Mouse (Mus musculus): ENCODE data around the gene Fancd2os. TPM values are rescaled to one million over a fixed set of nuclear protein-coding genes. Genes with fewer than 3 reads are reported as not detected.
A peak's percentile ranks its signal among the peaks of the same experiment; 100 is the strongest.

The Fancd2os gene
- polyA plus RNA-seq, 1 experiment, result not detected

- no peaks in the 10 kb centered on the region for H3K27me3 ChIP-seq (ENCODE audit: control insufficient read depth, insufficient read depth, low read length)
- H3K36me3 ChIP-seq (ENCODE audit: control insufficient read depth, insufficient read depth, low read length), result peaks cover 1% of the 10 kb centered on the region; the same call in 1 of the 2 replicates
- WGBS, result 1% methylated on average over 10 of the region's 10 CpGs
- peak overlapping the region; percentile 92 for H3K4me3 ChIP-seq (ENCODE audit: low read depth, low read length)
- TF ChIP-seq CTCF (IDR thresholded peaks at IDR 0.05; ENCODE audit: extremely low read depth, insufficient read length, insufficient replicate concordance, low read depth, low read length) (peak; percentile 15; the same call in 1 of the 2 replicates), POLR2A (IDR thresholded peaks at IDR 0.05; ENCODE audit: low read depth, low read length) (no peak)
- H3K27ac ChIP-seq (ENCODE audit: insufficient read depth, low read depth, low read length), result peak overlapping the region; percentile 29; the same call in 1 of the 2 replicates
- peaks cover 9% of the 10 kb centered on the region; the same call in 1 of the 2 replicates for H3K4me1 ChIP-seq (ENCODE audit: control insufficient read depth, insufficient read depth, insufficient read length, low read length)
Measured at GRCm38 (mm10) chr6:113605224-113605545, 4.7 kb upstream of the Fancd2os start.

GRCm38 (mm10) chr6:113604432-113605223 lies 4.1 kb upstream of the Fancd2os start, which contains the start of gene Brk1:
Gene Brk1 (plus strand): TSS chr6:113604772.
- TF ChIP-seq POLR2A (IDR thresholded peaks at IDR 0.05; ENCODE audit: low read depth, low read length) (peak; percentile 67; the same call in 1 of the 2 replicates), CTCF (IDR thresholded peaks at IDR 0.05; ENCODE audit: extremely low read depth, insufficient read length, insufficient replicate concordance, low read depth, low read length) (peak; percentile 55; the same call in 1 of the 2 replicates)
- WGBS, result under 1% methylated on average over 63 of the region's 65 CpGs

GRCm38 (mm10) chr6:113603993-113604392 lies 3.5 kb upstream of the Fancd2os start:
- peaks cover 9% of the 10 kb centered on the region; the same call in 1 of the 2 replicates for H3K4me1 ChIP-seq (ENCODE audit: control insufficient read depth, insufficient read depth, insufficient read length, low read length)
- TF ChIP-seq POLR2A (IDR thresholded peaks at IDR 0.05; ENCODE audit: low read depth, low read length) (no peak), CTCF (IDR thresholded peaks at IDR 0.05; ENCODE audit: extremely low read depth, insufficient read length, insufficient replicate concordance, low read depth, low read length) (no peak)
- H3K4me3 ChIP-seq (ENCODE audit: low read depth, low read length), result peak overlapping the region; percentile 92
- WGBS, result 66% methylated on average over 12 of the region's 12 CpGs
- H3K27me3 ChIP-seq (ENCODE audit: control insufficient read depth, insufficient read depth, low read length), result no peaks in the 10 kb centered on the region
- H3K36me3 ChIP-seq (ENCODE audit: control insufficient read depth, insufficient read depth, low read length), result peaks cover 1% of the 10 kb centered on the region; the same call in 1 of the 2 replicates
- H3K27ac ChIP-seq (ENCODE audit: insufficient read depth, low read depth, low read length), result peak overlapping the region; percentile 48; the same call in 1 of the 2 replicates

More at GRCm38 (mm10) chr6:113604432-113605223, 4.1 kb upstream of the Fancd2os start, which contains the start of gene Brk1:
- H3K4me1 ChIP-seq (ENCODE audit: control insufficient read depth, insufficient read depth, insufficient read length, low read length), result peaks cover 9% of the 10 kb centered on the region; the same call in 1 of the 2 replicates
- H3K36me3 ChIP-seq (ENCODE audit: control insufficient read depth, insufficient read depth, low read length), result peaks cover 1% of the 10 kb centered on the region; the same call in 1 of the 2 replicates
- H3K27ac ChIP-seq (ENCODE audit: insufficient read depth, low read depth, low read length), result peak within 1 kb of the TSS; percentile 48
- H3K4me3 ChIP-seq (ENCODE audit: low read depth, low read length), result peak within 1 kb of the TSS; percentile 92
- no peaks in the 10 kb centered on the region for H3K27me3 ChIP-seq (ENCODE audit: control insufficient read depth, insufficient read depth, low read length)

GRCm38 (mm10) chr6:113602821-113603220 lies 2.3 kb upstream of the Fancd2os start:
- Histone ChIP-seq H3K27me3 (ENCODE audit: control insufficient read depth, insufficient read depth, low read length) (no peaks in the 10 kb centered on the region), H3K4me3 (ENCODE audit: low read depth, low read length) (no peak overlapping the region), H3K27ac (ENCODE audit: insufficient read depth, low read depth, low read length) (no peak overlapping the region), H3K36me3 (ENCODE audit: control insufficient read depth, insufficient read depth, low read length) (no peaks in the 10 kb centered on the region), H3K4me1 (ENCODE audit: control insufficient read depth, insufficient read depth, insufficient read length, low read length) (peaks cover 9% of the 10 kb centered on the region; the same call in 1 of the 2 replicates)
- 81% methylated on average over 6 of the region's 6 CpGs for WGBS
- TF ChIP-seq POLR2A (IDR thresholded peaks at IDR 0.05; ENCODE audit: low read depth, low read length), result no peak
- TF ChIP-seq CTCF (IDR thresholded peaks at IDR 0.05; ENCODE audit: extremely low read depth, insufficient read length, insufficient replicate concordance, low read depth, low read length), result no peak

- no peak for TF ChIP-seq CTCF (IDR thresholded peaks at IDR 0.05; ENCODE audit: extremely low read depth, insufficient read length, insufficient replicate concordance, low read depth, low read length)
- no peak for TF ChIP-seq POLR2A (IDR thresholded peaks at IDR 0.05; ENCODE audit: low read depth, low read length)
- Histone ChIP-seq H3K4me3 (ENCODE audit: low read depth, low read length) (no peak overlapping the region), H3K27ac (ENCODE audit: insufficient read depth, low read depth, low read length) (no peak overlapping the region), H3K4me1 (ENCODE audit: control insufficient read depth, insufficient read depth, insufficient read length, low read length) (peaks cover 4% of the 10 kb centered on the region; the same call in 1 of the 2 replicates), H3K27me3 (ENCODE audit: control insufficient read depth, insufficient read depth, low read length) (no peaks in the 10 kb centered on the region), H3K36me3 (ENCODE audit: control insufficient read depth, insufficient read depth, low read length) (no peaks in the 10 kb centered on the region)
- WGBS, result 77% methylated on average over 5 of the region's 5 CpGs
Measured at GRCm38 (mm10) chr6:113599833-113600232, 682 bp downstream of the Fancd2os start.

- H3K27ac ChIP-seq (ENCODE audit: insufficient read depth, low read depth, low read length), result no peak overlapping the region
- no peaks in the 10 kb centered on the region for H3K4me1 ChIP-seq (ENCODE audit: control insufficient read depth, insufficient read depth, insufficient read length, low read length)
- H3K27me3 ChIP-seq (ENCODE audit: control insufficient read depth, insufficient read depth, low read length), result no peaks in the 10 kb centered on the region
- H3K4me3 ChIP-seq (ENCODE audit: low read depth, low read length), result no peak overlapping the region
- no peaks in the 10 kb centered on the region for H3K36me3 ChIP-seq (ENCODE audit: control insufficient read depth, insufficient read depth, low read length)
- WGBS, result 88% methylated on average over 4 of the region's 4 CpGs
- TF ChIP-seq CTCF (IDR thresholded peaks at IDR 0.05; ENCODE audit: extremely low read depth, insufficient read length, insufficient replicate concordance, low read depth, low read length) (no peak), POLR2A (IDR thresholded peaks at IDR 0.05; ENCODE audit: low read depth, low read length) (no peak)
Measured at GRCm38 (mm10) chr6:113597945-113598344, 2.6 kb downstream of the Fancd2os start.

GRCm38 (mm10) chr6:113592637-113593036 lies 7.9 kb downstream of the Fancd2os start:
- Histone ChIP-seq H3K36me3 (ENCODE audit: control insufficient read depth, insufficient read depth, low read length) (no peaks in the 10 kb centered on the region; the same call in 1 of the 2 replicates), H3K4me1 (ENCODE audit: control insufficient read depth, insufficient read depth, insufficient read length, low read length) (no peaks in the 10 kb centered on the region), H3K27me3 (ENCODE audit: control insufficient read depth, insufficient read depth, low read length) (no peaks in the 10 kb centered on the region), H3K4me3 (ENCODE audit: low read depth, low read length) (no peak overlapping the region), H3K27ac (ENCODE audit: insufficient read depth, low read depth, low read length) (no peak overlapping the region)
- WGBS, result 91% methylated on average over 2 of the region's 2 CpGs
- TF ChIP-seq CTCF (IDR thresholded peaks at IDR 0.05; ENCODE audit: extremely low read depth, insufficient read length, insufficient replicate concordance, low read depth, low read length) (no peak), POLR2A (IDR thresholded peaks at IDR 0.05; ENCODE audit: low read depth, low read length) (no peak)

All from small intestine, adult 2 months (tissue).